Mouse (Mus musculus) C2C12 (cell line): ENCODE measurements around the gene Plekhg1.

Source experiments
- CTCF ChIP-seq: IDR thresholded peaks from one replicate; pipeline ENCODE4 v1.5.1; 2011; ENCODE audit not compliant: control insufficient read depth, insufficient read depth, insufficient read length
- MAX ChIP-seq: IDR thresholded peaks from one replicate; pipeline ENCODE4 v1.6.1; 2011; ENCODE audit warnings: mild to moderate bottlenecking, control low read depth
- MYOD1 ChIP-seq: IDR thresholded peaks from one replicate; pipeline ENCODE4 v1.6.1; 2011; ENCODE audit warnings: low read depth; ENCODE audit not compliant: control insufficient read depth, insufficient read length

GRCm38 (mm10) chr10:3830618-3831017 lies 90.5 kb downstream of the Plekhg1 start:
- TF ChIP-seq CTCF, result no peak
- no peak for TF ChIP-seq MAX
- TF ChIP-seq MYOD1, result no peak
